9 mouse cellular contexts compared by ENCODE assay signal in the genomic region with DNA sequence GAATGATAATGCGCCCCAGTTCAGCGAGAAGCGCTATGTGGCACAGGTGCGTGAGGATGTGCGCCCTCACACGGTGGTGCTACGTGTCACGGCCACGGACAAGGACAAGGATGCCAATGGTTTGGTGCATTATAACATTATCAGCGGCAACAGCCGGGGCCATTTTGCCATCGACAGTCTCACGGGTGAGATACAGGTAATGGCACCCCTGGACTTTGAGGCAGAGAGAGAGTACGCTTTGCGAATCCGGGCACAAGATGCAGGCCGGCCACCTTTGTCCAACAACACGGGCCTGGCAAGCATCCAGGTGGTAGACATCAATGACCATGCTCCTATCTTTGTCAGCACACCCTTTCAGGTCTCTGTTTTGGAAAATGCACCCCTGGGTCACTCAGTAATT. TPM values are rescaled to one million over a fixed set of nuclear protein-coding genes. Genes with fewer than 3 reads are reported as not detected.
A peak's percentile ranks its signal among the peaks of the same experiment; 100 is the strongest.
DNase-seq lines count a peak whose midpoint lies in the region; ATAC-seq and TF ChIP-seq lines count a peak whose summit lies in the region.
"Had no signal": no experiment of that assay in that cellular context is flagged by ENCODE, and none has a peak within 500 bp of the region (broad histone marks: within the 10 kb centered on the region; RNA-seq: fewer than 3 reads in every experiment).

No protein-coding gene starts in this region.

- no peak for DNase-seq in heart, postnatal 4 days
- DNase-seq in cerebellum, adult 9-11 months: peak; percentile 68
- DNase-seq in forebrain, postnatal 0 days: no peak
- DNase-seq in liver, postnatal 0 days: no peak
- no peak for DNase-seq in urinary bladder, postnatal 4 days (ENCODE audit: low spot score in 2 of 2)
- no peak for DNase-seq in left cerebral cortex, adult 18-20 months (ENCODE audit: low spot score in 2 of 2)
- no peak for DNase-seq in urinary bladder, postnatal 36 days (ENCODE audit: low spot score in 2 of 2)
- DNase-seq: adrenal gland, adult 8-10 months had no signal

- no peak overlapping the region for H3K27ac ChIP-seq in heart, embryonic 13.5 days (replicated peaks)
- no peak overlapping the region for H3K27ac ChIP-seq in forebrain, postnatal 0 days (ENCODE audit: low read depth, low read length)
- H3K27ac ChIP-seq in liver, postnatal 0 days (ENCODE audit: low read depth): no peak overlapping the region

- 54% methylated on average over 18 of the region's 18 CpGs for WGBS in heart, embryonic 13.5 days
- 68% methylated on average over 18 of the region's 18 CpGs for WGBS in forebrain, postnatal 0 days
- 55% methylated on average over 18 of the region's 18 CpGs for WGBS in liver, postnatal 0 days (ENCODE audit: insufficient replicate concordance)

- ATAC-seq in heart, embryonic 13.5 days (ENCODE audit: extremely low read depth, insufficient number of reproducible peaks, low FRiP score, low TSS enrichment): no peak
- no peak for ATAC-seq in forebrain, postnatal 0 days
- no peak for ATAC-seq in liver, postnatal 0 days

- peaks cover 97% of the 10 kb centered on the region for H3K27me3 ChIP-seq in heart, embryonic 13.5 days (replicated peaks)
- no peaks in the 10 kb centered on the region for H3K27me3 ChIP-seq in forebrain, postnatal 0 days (ENCODE audit: insufficient read depth, low read length)
- H3K27me3 ChIP-seq in liver, postnatal 0 days (ENCODE audit: insufficient read depth, low read length): peaks cover 88% of the 10 kb centered on the region

- H3K36me3 ChIP-seq in heart, embryonic 13.5 days: no peaks in the 10 kb centered on the region
- peaks cover 41% of the 10 kb centered on the region for H3K36me3 ChIP-seq in forebrain, postnatal 0 days (ENCODE audit: insufficient read depth)
- no peaks in the 10 kb centered on the region for H3K36me3 ChIP-seq in liver, postnatal 0 days (replicated peaks; ENCODE audit: insufficient read depth, low read length)

- no peak for TF ChIP-seq CTCF in forebrain, postnatal 0 days (IDR thresholded peaks at IDR 0.05; ENCODE audit: low read depth)
- TF ChIP-seq CTCF in liver, postnatal 0 days (IDR thresholded peaks at IDR 0.05; ENCODE audit: low read depth): no peak

- H3K9me3 ChIP-seq in heart, embryonic 13.5 days: no peaks in the 10 kb centered on the region
- no peaks in the 10 kb centered on the region for H3K9me3 ChIP-seq in forebrain, postnatal 0 days (ENCODE audit: low read length)
- no peaks in the 10 kb centered on the region for H3K9me3 ChIP-seq in liver, postnatal 0 days (ENCODE audit: low read length)

- no peak overlapping the region for H3K9ac ChIP-seq in heart, embryonic 13.5 days
- no peak overlapping the region; the same call in 1 of the 2 replicates for H3K9ac ChIP-seq in forebrain, postnatal 0 days
- no peak overlapping the region for H3K9ac ChIP-seq in liver, postnatal 0 days (replicated peaks)

- H3K4me3 ChIP-seq in heart, embryonic 13.5 days: peak overlapping the region; percentile 51
- no peak overlapping the region; the same call in 1 of the 2 replicates for H3K4me3 ChIP-seq in forebrain, postnatal 0 days (ENCODE audit: low read depth, low read length)
- H3K4me3 ChIP-seq in liver, postnatal 0 days (ENCODE audit: low read depth, low read length): peak overlapping the region; percentile 31

- peaks cover 29% of the 10 kb centered on the region for H3K4me1 ChIP-seq in heart, embryonic 13.5 days
- peaks cover 32% of the 10 kb centered on the region for H3K4me1 ChIP-seq in forebrain, postnatal 0 days (ENCODE audit: insufficient read depth)
- peaks cover 28% of the 10 kb centered on the region for H3K4me1 ChIP-seq in liver, postnatal 0 days (ENCODE audit: insufficient read depth)

- peak overlapping the region; percentile 77 for H3K4me2 ChIP-seq in heart, embryonic 13.5 days
- peak overlapping the region; percentile 88 for H3K4me2 ChIP-seq in forebrain, postnatal 0 days (ENCODE audit: low read depth)
- H3K4me2 ChIP-seq in liver, postnatal 0 days (ENCODE audit: low read depth, low read length): peak overlapping the region; percentile 67

- no peak for TF ChIP-seq EP300 in liver, postnatal 0 days (IDR thresholded peaks at IDR 0.05; ENCODE audit: low read depth)

RNA-seq across cellular contexts. Expression of gene Celsr3, which starts 1.8 kb away (rescaled TPM):
- 0.09 and 0.10 TPM in 2 replicates for polyA plus RNA-seq in heart, embryonic 13.5 days (2015; fragmentation: Nextera tagmentation; extraction: Ambion mirVana)
- under 1 TPM; 0.07 TPM for total RNA-seq in heart, postnatal 4 days (2021)
- 43.0 and 52.2 TPM in 2 replicates for total RNA-seq in forebrain, postnatal 0 days (2014; rRNA removed)
- 3.9 and 6.8 TPM in 2 replicates for polyA plus RNA-seq in forebrain, postnatal 0 days (2015; fragmentation: Nextera tagmentation; extraction: Ambion mirVana)
- 0.09 and 0.23 TPM in 2 replicates for polyA plus RNA-seq in liver, postnatal 0 days (2015; fragmentation: Nextera tagmentation; extraction: Ambion mirVana)
- 10 to 100 TPM; 51.2 to 56.1 TPM for total RNA-seq in left cerebral cortex, adult 18-20 months (2021)

RNA-seq across cellular contexts. Expression of gene Nckipsd, which starts 19.7 kb away (rescaled TPM):
- 9.7 and 10.6 TPM in 2 replicates for polyA plus RNA-seq in heart, embryonic 13.5 days (2015; fragmentation: Nextera tagmentation; extraction: Ambion mirVana)
- total RNA-seq in heart, postnatal 4 days (2021): 1 to 10 TPM; 8.1 to 8.2 TPM
- 27.4 and 27.6 TPM in 2 replicates for total RNA-seq in forebrain, postnatal 0 days (2014; rRNA removed)
- polyA plus RNA-seq in forebrain, postnatal 0 days (2015; fragmentation: Nextera tagmentation; extraction: Ambion mirVana): 18.6 and 24.5 TPM in 2 replicates
- polyA plus RNA-seq in liver, postnatal 0 days (2015; fragmentation: Nextera tagmentation; extraction: Ambion mirVana): 4.5 TPM in 2 replicates
- 10 to 100 TPM; 65.4 to 68.7 TPM for total RNA-seq in left cerebral cortex, adult 18-20 months (2021)

RNA-seq across cellular contexts. Expression of gene Slc26a6, which starts 25.2 kb away (rescaled TPM):
- polyA plus RNA-seq in heart, embryonic 13.5 days (2015; fragmentation: Nextera tagmentation; extraction: Ambion mirVana): 5.1 and 5.7 TPM in 2 replicates
- 10 to 100 TPM in 1 of 2 experiments, 1 to 10 TPM in 1; 8.4 to 10.1 TPM for total RNA-seq in heart, postnatal 4 days (2021)
- total RNA-seq in forebrain, postnatal 0 days (2014; rRNA removed): 19.4 and 29.6 TPM in 2 replicates
- 15.9 and 18.0 TPM in 2 replicates for polyA plus RNA-seq in forebrain, postnatal 0 days (2015; fragmentation: Nextera tagmentation; extraction: Ambion mirVana)
- 2.4 TPM in 2 replicates for polyA plus RNA-seq in liver, postnatal 0 days (2015; fragmentation: Nextera tagmentation; extraction: Ambion mirVana)
- total RNA-seq in left cerebral cortex, adult 18-20 months (2021): 10 to 100 TPM; 11.7 to 14.0 TPM

RNA-seq across cellular contexts. Expression of gene Ip6k2, which starts 44.3 kb away (rescaled TPM):
- polyA plus RNA-seq in heart, embryonic 13.5 days (2015; fragmentation: Nextera tagmentation; extraction: Ambion mirVana): 39.8 and 42.9 TPM in 2 replicates
- 10 to 100 TPM; 43.7 to 48.5 TPM for total RNA-seq in heart, postnatal 4 days (2021)
- total RNA-seq in forebrain, postnatal 0 days (2014; rRNA removed): 136 and 140 TPM in 2 replicates
- polyA plus RNA-seq in forebrain, postnatal 0 days (2015; fragmentation: Nextera tagmentation; extraction: Ambion mirVana): 218 and 226 TPM in 2 replicates
- 12.4 and 18.6 TPM in 2 replicates for polyA plus RNA-seq in liver, postnatal 0 days (2015; fragmentation: Nextera tagmentation; extraction: Ambion mirVana)
- total RNA-seq in left cerebral cortex, adult 18-20 months (2021): 100 to 1,000 TPM; 140 to 154 TPM

Comparison
In these comparisons a context has a peak if more than half of its experiments do, and no peak if none do; other contexts are left out.
1. RNA of gene Celsr3, which starts 1.8 kb away (total RNA-seq): 51.2 to 56.1 TPM in left cerebral cortex, adult 18-20 months and 43.0 to 52.2 TPM in forebrain, postnatal 0 days; 0.07 TPM in heart, postnatal 4 days; every median in the first group is over 10 times any median in the second.
2. Peak in every context shown above with its lines, with median percentiles within 50 percentile points of each other: H3K4me2 ChIP-seq.